Mouse (Mus musculus): Measurements from ENCODE around the gene Birc7. TPM values are rescaled to one million over a fixed set of nuclear protein-coding genes. Genes with fewer than 3 reads are reported as not detected.

The Birc7 gene
- polyA plus RNA-seq, 1 experiment from 2014 or later, result not detected

DNA sequence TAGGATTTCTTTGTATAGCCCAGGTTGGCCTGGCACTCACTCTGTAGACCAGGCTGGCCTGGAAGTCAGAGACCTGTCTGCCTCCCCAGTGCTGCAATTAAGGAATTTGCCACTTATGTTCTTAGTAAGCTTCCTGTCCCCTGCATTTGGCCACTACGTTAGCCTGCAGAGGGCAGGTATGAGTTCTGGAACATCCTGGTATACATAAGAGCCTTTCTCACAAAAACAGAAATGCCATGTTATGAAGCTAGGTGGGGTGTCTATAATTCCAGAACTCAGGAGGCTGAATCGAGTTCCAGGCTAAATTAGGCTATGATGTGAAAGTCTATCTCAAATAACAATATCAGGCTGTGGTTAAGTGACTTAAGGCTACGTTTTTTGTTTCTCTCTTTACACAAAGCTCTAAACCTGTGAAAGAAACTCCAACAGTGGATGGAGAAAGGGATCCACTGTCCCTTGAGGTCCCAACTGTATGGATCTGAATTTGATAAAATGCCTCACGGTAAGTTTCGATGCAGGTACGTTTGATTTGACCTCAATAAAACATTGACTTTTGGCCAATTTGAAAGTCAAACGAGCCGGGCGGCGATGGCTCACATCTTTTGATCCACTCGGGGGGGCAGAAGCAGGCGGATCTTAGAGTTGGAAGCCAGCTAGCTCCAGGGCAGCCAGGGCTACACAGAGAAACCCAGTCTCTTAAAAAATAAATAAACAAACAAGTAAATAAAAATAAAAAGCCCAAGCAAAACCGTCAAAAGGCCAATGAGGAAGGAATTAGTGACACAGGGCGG, 37.5 kb downstream of the Birc7 start:
- no peak for ATAC-seq (ENCODE audit: insufficient number of reproducible peaks, insufficient read depth, low FRiP score, low read depth)
- H3K9ac ChIP-seq (replicated peaks; ENCODE audit: low read depth, low read length), result peak overlapping the region; percentile 95
- peak overlapping the region; percentile 87 for H3K27ac ChIP-seq (ENCODE audit: low read length)
- peak overlapping the region; percentile 86 for H3K4me2 ChIP-seq (replicated peaks; ENCODE audit: low read depth, low read length)
- no peaks in the 10 kb centered on the region for H3K27me3 ChIP-seq (ENCODE audit: control insufficient read depth, insufficient read depth, low read length)
- peaks cover 9% of the 10 kb centered on the region; the same call in 1 of the 2 replicates for H3K4me1 ChIP-seq (ENCODE audit: control insufficient read depth, insufficient read depth, low read length)
- peaks cover 19% of the 10 kb centered on the region for H3K36me3 ChIP-seq (ENCODE audit: control insufficient read depth, insufficient read depth, low read length)
- H3K9me3 ChIP-seq (ENCODE audit: control insufficient read depth, low read depth, low read length), result no peaks in the 10 kb centered on the region
- 8% methylated on average over 14 of the region's 14 CpGs for WGBS
- H3K4me3 ChIP-seq (ENCODE audit: low read depth, low read length), result peak overlapping the region; percentile 97

DNA sequence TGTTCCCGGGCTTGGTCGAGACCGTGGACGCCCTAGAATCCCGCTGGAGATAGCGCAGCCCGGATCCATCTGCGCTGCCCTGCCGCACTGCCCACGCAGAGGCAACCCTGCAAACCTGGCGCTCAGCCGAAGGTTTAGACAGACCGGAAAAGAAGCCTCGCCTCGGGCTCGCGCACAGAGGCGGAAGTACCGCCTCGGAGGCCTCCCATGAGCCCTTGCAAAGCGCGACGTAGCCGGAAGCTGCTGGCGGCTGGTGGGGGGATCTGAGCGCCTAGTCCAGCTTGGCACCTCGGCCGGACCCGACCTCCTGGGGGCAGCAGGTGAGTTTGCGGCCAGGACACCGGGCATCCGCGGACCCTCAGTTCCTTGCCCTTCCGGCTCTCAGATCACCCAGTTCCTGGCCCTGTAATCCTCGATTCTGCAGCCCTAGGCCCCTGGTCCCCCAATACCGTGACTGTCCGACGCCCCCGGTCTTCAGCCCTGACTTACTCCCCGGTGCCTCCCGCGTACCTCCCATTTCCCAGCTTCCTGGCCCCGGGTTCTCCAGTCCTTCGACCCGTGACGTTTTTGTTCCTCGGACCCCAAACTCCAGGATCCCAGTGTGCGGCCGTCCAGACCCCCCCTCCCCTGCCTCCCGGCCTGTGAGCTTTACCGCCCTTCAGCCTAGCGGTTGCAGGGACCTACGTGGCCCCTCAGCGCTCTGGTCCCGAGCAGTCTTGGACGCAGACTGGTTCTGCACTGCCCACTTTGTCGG, 38.4 kb downstream of the Birc7 start, which contains the start of gene Arfgap1:
Gene Arfgap1, plus strand, starts transcription at position 216 of the 754 bp plus-strand sequence.
- H3K4me2 ChIP-seq (replicated peaks; ENCODE audit: low read depth, low read length), result peak within 1 kb of the TSS; percentile 86
- peaks cover 9% of the 10 kb centered on the region; the same call in 1 of the 2 replicates for H3K4me1 ChIP-seq (ENCODE audit: control insufficient read depth, insufficient read depth, low read length)
- peak within 1 kb of the TSS; percentile 97 for H3K4me3 ChIP-seq (ENCODE audit: low read depth, low read length)
- no peaks in the 10 kb centered on the region for H3K9me3 ChIP-seq (ENCODE audit: control insufficient read depth, low read depth, low read length)
- under 1% methylated on average over 57 of the region's 57 CpGs for WGBS
- peak; percentile 87 for ATAC-seq (ENCODE audit: insufficient number of reproducible peaks, insufficient read depth, low FRiP score, low read depth)
- peak within 1 kb of the TSS; percentile 95 for H3K9ac ChIP-seq (replicated peaks; ENCODE audit: low read depth, low read length)
- H3K27ac ChIP-seq (ENCODE audit: low read length), result peak within 1 kb of the TSS; percentile 87
- peaks cover 28% of the 10 kb centered on the region for H3K36me3 ChIP-seq (ENCODE audit: control insufficient read depth, insufficient read depth, low read length)
- no peaks in the 10 kb centered on the region for H3K27me3 ChIP-seq (ENCODE audit: control insufficient read depth, insufficient read depth, low read length)

GRCm38 (mm10) chr2:180981133-180981532, 52.3 kb downstream of the Birc7 start:
- no peaks in the 10 kb centered on the region for H3K27me3 ChIP-seq (ENCODE audit: control insufficient read depth, insufficient read depth, low read length)
- 77% methylated on average over 6 of the region's 6 CpGs for WGBS
- H3K4me3 ChIP-seq (ENCODE audit: low read depth, low read length), result no peak overlapping the region

More at GRCm38 (mm10) chr2:180981133-180981532, 52.3 kb downstream of the Birc7 start:
- Histone ChIP-seq H3K9ac (replicated peaks; ENCODE audit: low read depth, low read length) (no peak overlapping the region), H3K4me2 (replicated peaks; ENCODE audit: low read depth, low read length) (no peak overlapping the region), H3K27ac (ENCODE audit: low read length) (no peak overlapping the region), H3K36me3 (ENCODE audit: control insufficient read depth, insufficient read depth, low read length) (peaks cover 70% of the 10 kb centered on the region), H3K4me1 (ENCODE audit: control insufficient read depth, insufficient read depth, low read length) (no peaks in the 10 kb centered on the region), H3K9me3 (ENCODE audit: control insufficient read depth, low read depth, low read length) (no peaks in the 10 kb centered on the region)
- ATAC-seq (ENCODE audit: insufficient number of reproducible peaks, insufficient read depth, low FRiP score, low read depth), result no peak

Small RNA genes lying within 50 kb of the gene (microRNA-seq; reads per million reads assigned to microRNA genes)
- gene Mir124a-3, result not detected

Other genes with a start within 250 kb of the Birc7 start
- gene Dido1, start 219.0 kb upstream of the Birc7 start, polyA plus RNA-seq (2014; fragmentation: Nextera tagmentation; extraction: Ambion mirVana), result 39.4 and 41.2 TPM in 2 replicates
- gene Gid8, start 218.9 kb upstream of the Birc7 start, polyA plus RNA-seq (2014; fragmentation: Nextera tagmentation; extraction: Ambion mirVana), result 53.4 and 57.1 TPM in 2 replicates
- 1.7 and 1.9 TPM in 2 replicates for gene Slc17a9, start 203.8 kb upstream of the Birc7 start, polyA plus RNA-seq (2014; fragmentation: Nextera tagmentation; extraction: Ambion mirVana)
- gene Bhlhe23, start 152.1 kb upstream of the Birc7 start, polyA plus RNA-seq (2014; fragmentation: Nextera tagmentation; extraction: Ambion mirVana), result not detected in 2 replicates
- 27.1 and 35.3 TPM in 2 replicates for gene Ythdf1, start 8.1 kb upstream of the Birc7 start, polyA plus RNA-seq (2014; fragmentation: Nextera tagmentation; extraction: Ambion mirVana)
- gene Nkain4, start 25.7 kb downstream of the Birc7 start, polyA plus RNA-seq (2014; fragmentation: Nextera tagmentation; extraction: Ambion mirVana), result 66.2 and 72.2 TPM in 2 replicates
- gene Arfgap1, start 38.2 kb downstream of the Birc7 start, polyA plus RNA-seq (2014; fragmentation: Nextera tagmentation; extraction: Ambion mirVana), result 90.4 and 95.0 TPM in 2 replicates
- gene Col20a1, start 57.5 kb downstream of the Birc7 start, polyA plus RNA-seq (2014; fragmentation: Nextera tagmentation; extraction: Ambion mirVana), result 0.53 and 1.1 TPM in 2 replicates
- gene Chrna4, start 114.5 kb downstream of the Birc7 start, polyA plus RNA-seq (2014; fragmentation: Nextera tagmentation; extraction: Ambion mirVana), result 1.5 and 2.2 TPM in 2 replicates
- 3.0 TPM in 2 replicates for gene Kcnq2, start 206.3 kb downstream of the Birc7 start, polyA plus RNA-seq (2014; fragmentation: Nextera tagmentation; extraction: Ambion mirVana)
- 0.23 and 0.28 TPM in 2 replicates for gene Eef1a2, start 228.0 kb downstream of the Birc7 start, polyA plus RNA-seq (2014; fragmentation: Nextera tagmentation; extraction: Ambion mirVana)